In genomic region chr14:22751290-22751689, GRCm38 (mm10) we compare ENCODE assay signal across 10 mouse cellular contexts.
DNase-seq lines count a peak whose midpoint lies in the region; TF ChIP-seq lines count a peak whose summit lies in the region.
"Had no signal": no experiment of that assay in that cellular context is flagged by ENCODE, and none has a peak within 500 bp of the region (broad histone marks: within the 10 kb centered on the region; RNA-seq: fewer than 3 reads in every experiment).

No protein-coding gene starts in this region.

- TF ChIP-seq CTCF in lung, adult 2 months (IDR thresholded peaks at IDR 0.05; ENCODE audit: insufficient read depth, low read length) = no peak

- H3K4me3 ChIP-seq in lung, adult 2 months (replicated peaks; ENCODE audit: extremely low read depth, low read depth, low read length) = no peak overlapping the region
- H3K4me3 ChIP-seq: left cerebral cortex, adult 2 months had no signal

- WGBS in lung, adult 2 months = 78% methylated on average over 10 of the region's 10 CpGs

- H3K4me1 ChIP-seq in lung, adult 2 months (ENCODE audit: control insufficient read depth, insufficient read depth, low read length) = peaks cover 6% of the 10 kb centered on the region

- TF ChIP-seq POLR2A in lung, adult 2 months (IDR thresholded peaks at IDR 0.05; ENCODE audit: borderline replicate concordance, extremely low read depth, low read depth, low read length) = no peak

- DNase-seq in lung, adult 18-20 months = peak; percentile 48 to 67
- DNase-seq in lung, adult 2 months = no peak
- DNase-seq in kidney, adult 9 months = peak; percentile 32
- peak; percentile 61 for DNase-seq in layer of hippocampus, adult 9-11 months
- DNase-seq in right cerebral cortex, postnatal 36 days (ENCODE audit: low spot score in 2 of 2) = peak; percentile 15 to 42
- DNase-seq in embryo, embryonic 9.5 days (ENCODE audit: extremely low spot score) = no peak
- no peak for DNase-seq in cerebellum, postnatal 10 days
- DNase-seq in cerebellum, adult 9-10 months = no peak
- DNase-seq: spleen, adult 18-20 months had no signal

Comparison
In these comparisons a context has a peak if more than half of its experiments do, and no peak if none do; other contexts are left out.
1. DNase-seq: peak in lung, adult 18-20 months (2 of 2), kidney, adult 9 months (single experiment), layer of hippocampus, adult 9-11 months (single experiment) and right cerebral cortex, postnatal 36 days (2 of 2); none in lung, adult 2 months (single experiment), embryo, embryonic 9.5 days (single experiment), cerebellum, postnatal 10 days (0 of 2) and cerebellum, adult 9-10 months (single experiment).